Mouse (Mus musculus) lung, postnatal 0 days (tissue): ENCODE data around the gene Parl. TPM values are rescaled to one million over a fixed set of nuclear protein-coding genes. Genes with fewer than 3 reads are reported as not detected.

Source experiments
- ATAC-seq: fragments of 200-750 bp; cut with Nextera tagmentation; 2 replicates; pipeline ENCODE4 v1.8.0; 2017; ENCODE audit warnings: moderate library complexity
- DNase-seq: peaks from one replicate; pipeline ENCODE4 v3.0.0-alpha.2; 2016; ENCODE audit warnings: low spot score
- H3K27ac ChIP-seq: fragments of 300-500 bp; sonication (generic); 2 replicates; pipeline ENCODE4 v1.5.1; 2014; ENCODE audit warnings: antibody characterized with exemption, mild to moderate bottlenecking, low read length, mixed read lengths
- H3K27me3 ChIP-seq: fragments of 300-500 bp; sonication (generic); replicated peaks from 2 replicates; pipeline ENCODE4 v1.6.1; 2014; ENCODE audit warnings: low read length, mixed read lengths; ENCODE audit not compliant: insufficient read depth
- H3K36me3 ChIP-seq: fragments of 300-500 bp; sonication (generic); 2 replicates; pipeline ENCODE4 v1.6.1; 2014; ENCODE audit warnings: low read length, mixed read lengths; ENCODE audit not compliant: insufficient read depth
- H3K4me1 ChIP-seq: fragments of 300-500 bp; sonication (generic); 2 replicates; pipeline ENCODE4 v1.6.1; 2014; ENCODE audit warnings: antibody characterized with exemption, low read depth, low read length, mixed read lengths; ENCODE audit not compliant: insufficient read depth
- H3K4me2 ChIP-seq: fragments of 300-500 bp; sonication (generic); replicated peaks from 2 replicates; pipeline ENCODE4 v1.6.1; 2014; ENCODE audit warnings: low read depth, mild to moderate bottlenecking, low read length, moderate library complexity, mixed read lengths
- H3K4me3 ChIP-seq: fragments of 300-500 bp; sonication (generic); 2 replicates; pipeline ENCODE4 v1.5.1; 2014; ENCODE audit warnings: low read depth, low read length
- H3K9ac ChIP-seq: fragments of 300-500 bp; sonication (generic); replicated peaks from 2 replicates; pipeline ENCODE4 v1.6.1; 2014; ENCODE audit warnings: low read depth, mild to moderate bottlenecking
- H3K9me3 ChIP-seq: fragments of 300-500 bp; sonication (generic); 2 replicates; pipeline ENCODE4 v1.6.1; 2016; ENCODE audit warnings: low read length, mixed read lengths
- CTCF ChIP-seq: IDR thresholded peaks from 2 replicates; pipeline ENCODE4 v1.5.1; 2016; ENCODE audit warnings: antibody characterized with exemption, mild to moderate bottlenecking
- EP300 ChIP-seq: IDR thresholded peaks from 2 replicates; pipeline ENCODE4 v1.6.1; 2016; ENCODE audit warnings: antibody characterized with exemption, mild to moderate bottlenecking, control low read depth
- WGBS: fragments of 180-500 bp; shearing (Covaris S2); extraction: QIAGEN DNeasy Blood & Tissue Kit; methylation state at CpG from one replicate; pipeline ENCODE4 v1.1.7; 2014; 5-methylcytosine and 5-hydroxymethylcytosine counted together
- polyA plus RNA-seq: library from polyadenylated mRNA; unstranded; fragments of >200 nt; fragmentation: Nextera tagmentation; extraction: Ambion mirVana; gene quantifications from 2 replicates; pipeline ENCODE4 v1.2.1, GENCODE M21; 2015

The Parl gene
- polyA plus RNA-seq, 1 experiment from 2014 or later = 73.3 TPM

DNA sequence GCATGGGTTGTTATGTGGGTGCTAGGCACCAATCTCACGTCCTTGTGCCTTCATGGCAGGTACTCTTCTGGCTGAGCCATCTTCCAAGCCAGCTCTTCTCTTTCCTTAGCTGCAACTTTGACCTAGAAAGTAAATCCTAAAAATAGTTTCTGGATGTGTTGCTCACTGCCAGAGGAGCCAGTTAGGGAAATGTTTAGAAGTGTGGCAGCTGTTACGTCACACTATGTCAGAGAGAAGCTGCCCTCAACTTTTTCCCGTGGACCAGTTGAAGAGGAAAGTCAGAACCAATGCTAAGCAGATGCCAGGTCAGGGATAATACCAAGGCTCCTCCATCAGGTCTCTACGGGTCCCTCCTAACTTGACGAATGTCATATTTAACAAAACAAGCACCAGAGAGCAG is 22.8 kb downstream of the Parl start:
- no peaks in the 10 kb centered on the region for H3K27me3 ChIP-seq
- H3K4me1 ChIP-seq = no peaks in the 10 kb centered on the region
- TF ChIP-seq EP300 (no peak), CTCF (no peak)
- ATAC-seq (no peak), DNase-seq (no peak)
- no peaks in the 10 kb centered on the region for H3K9me3 ChIP-seq
- no peak overlapping the region for H3K9ac ChIP-seq
- no peak overlapping the region for H3K4me3 ChIP-seq
- no peak overlapping the region for H3K4me2 ChIP-seq
- WGBS = 77% methylated on average over 5 of the region's 5 CpGs
- H3K27ac ChIP-seq = no peak overlapping the region
- H3K36me3 ChIP-seq = peaks cover 30% of the 10 kb centered on the region

DNA sequence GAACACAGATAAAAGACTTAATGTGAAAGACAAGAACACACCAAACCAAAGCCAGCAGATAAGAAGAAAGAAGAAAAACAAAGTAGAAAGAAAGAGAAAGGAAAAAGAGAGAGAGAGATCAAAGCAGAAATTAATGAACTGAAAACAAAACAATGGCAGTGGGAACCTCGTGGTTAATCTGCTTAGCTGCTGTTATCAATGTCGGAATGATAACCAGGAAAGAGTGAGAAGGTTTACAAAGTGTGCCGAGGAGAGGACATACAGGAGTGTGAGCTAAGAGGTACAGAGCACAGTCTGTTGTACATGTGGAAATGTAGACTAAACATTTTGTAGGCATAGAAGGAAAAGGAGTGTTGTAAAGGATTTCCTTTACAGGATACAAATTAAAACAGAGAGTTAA is 29.2 kb downstream of the Parl start:
- no peak overlapping the region for H3K4me2 ChIP-seq
- H3K27ac ChIP-seq = no peak overlapping the region
- H3K9me3 ChIP-seq = no peaks in the 10 kb centered on the region
- no peaks in the 10 kb centered on the region for H3K36me3 ChIP-seq
- TF ChIP-seq CTCF = no peak
- no peak for TF ChIP-seq EP300
- no peaks in the 10 kb centered on the region for H3K27me3 ChIP-seq
- DNase-seq (no peak), ATAC-seq (no peak)
- H3K4me3 ChIP-seq = no peak overlapping the region
- no peak overlapping the region for H3K9ac ChIP-seq
- H3K4me1 ChIP-seq = no peaks in the 10 kb centered on the region
- WGBS = 11% methylated on average over 3 of the region's 3 CpGs

DNA sequence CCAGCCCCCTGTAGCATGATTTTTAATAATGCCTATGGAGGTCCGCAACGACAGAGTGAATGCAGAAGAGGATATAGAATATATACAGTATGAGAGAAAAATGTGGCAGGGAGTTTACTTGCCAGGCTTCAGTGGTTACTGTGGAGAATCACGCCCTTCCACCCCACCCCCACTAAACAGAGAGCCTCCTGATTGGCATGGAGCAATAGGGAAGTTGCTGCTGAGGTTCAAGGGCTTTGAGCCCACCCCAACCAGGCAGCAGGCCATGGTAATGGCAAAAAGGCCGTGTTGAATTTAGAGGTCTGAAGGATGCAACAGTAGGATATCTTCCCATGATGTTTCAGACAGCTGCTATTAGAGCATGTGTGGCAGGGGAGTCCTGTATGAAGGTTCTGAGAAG is 30.8 kb downstream of the Parl start:
- whole genome bisulfite sequencing = 65% methylated on average over 4 of the region's 4 CpGs

DNA sequence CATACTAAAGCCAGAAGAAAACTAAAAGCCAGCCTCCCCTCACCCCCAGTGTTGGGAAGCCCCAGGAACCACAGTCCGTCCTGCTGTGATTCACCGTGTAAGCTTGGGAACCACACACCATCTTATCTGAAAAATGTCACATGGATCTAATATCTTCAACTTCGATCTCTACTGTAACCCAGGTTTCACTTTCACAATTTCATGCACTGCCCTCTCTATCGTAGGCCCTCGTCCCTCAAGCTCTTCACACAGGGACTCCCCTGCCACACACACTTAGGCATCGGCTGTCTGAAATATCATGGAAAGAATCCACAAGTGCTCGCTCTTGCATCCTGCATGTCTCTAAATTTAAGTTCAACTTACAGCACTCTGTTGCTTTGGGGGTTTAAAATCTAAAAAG is 37.1 kb downstream of the Parl start:
- Histone ChIP-seq H3K27ac (no peak overlapping the region), H3K9ac (no peak overlapping the region), H3K9me3 (no peaks in the 10 kb centered on the region), H3K4me3 (no peak overlapping the region), H3K4me1 (no peaks in the 10 kb centered on the region), H3K36me3 (no peaks in the 10 kb centered on the region), H3K27me3 (no peaks in the 10 kb centered on the region), H3K4me2 (no peak overlapping the region)
- no peak for DNase-seq
- TF ChIP-seq EP300 (no peak), CTCF (no peak)
- 65% methylated on average over 7 of the region's 7 CpGs for WGBS
- no peak for ATAC-seq

More for the DNA sequence above, 30.8 kb downstream of the Parl start:
- ATAC-seq (no peak), DNase-seq (no peak)
- TF ChIP-seq EP300 = no peak
- TF ChIP-seq CTCF = no peak
- Histone ChIP-seq H3K9me3 (no peaks in the 10 kb centered on the region), H3K4me3 (no peak overlapping the region), H3K27me3 (no peaks in the 10 kb centered on the region), H3K9ac (no peak overlapping the region), H3K4me2 (no peak overlapping the region), H3K27ac (no peak overlapping the region), H3K36me3 (no peaks in the 10 kb centered on the region), H3K4me1 (no peaks in the 10 kb centered on the region)

DNA sequence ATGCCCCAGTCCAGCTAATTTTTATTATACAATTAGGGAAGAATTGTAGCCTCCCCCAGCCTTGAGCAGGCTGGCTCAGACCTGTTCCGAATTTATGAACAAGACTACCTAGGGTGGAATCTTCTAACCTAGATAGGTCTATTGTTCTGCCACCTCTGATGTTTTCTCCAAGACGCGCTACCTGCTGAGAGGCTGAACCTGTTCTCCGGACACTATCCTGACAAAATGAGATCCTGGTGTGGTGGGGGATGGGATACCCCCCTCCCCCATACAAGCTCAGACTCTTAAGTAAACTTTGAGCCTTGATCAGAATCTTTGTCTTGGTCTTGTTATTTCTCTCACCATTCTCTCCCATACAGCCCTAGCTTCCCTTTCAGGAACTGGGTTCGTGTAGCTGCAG is 44.3 kb downstream of the Parl start:
- Histone ChIP-seq H3K4me2 (no peak overlapping the region), H3K9ac (no peak overlapping the region), H3K36me3 (no peaks in the 10 kb centered on the region), H3K9me3 (no peaks in the 10 kb centered on the region), H3K27me3 (no peaks in the 10 kb centered on the region), H3K4me3 (no peak overlapping the region), H3K4me1 (no peaks in the 10 kb centered on the region), H3K27ac (no peak overlapping the region)
- ATAC-seq = no peak
- no peak for DNase-seq
- WGBS = 71% methylated on average over 5 of the region's 5 CpGs
- TF ChIP-seq EP300 = no peak

DNA sequence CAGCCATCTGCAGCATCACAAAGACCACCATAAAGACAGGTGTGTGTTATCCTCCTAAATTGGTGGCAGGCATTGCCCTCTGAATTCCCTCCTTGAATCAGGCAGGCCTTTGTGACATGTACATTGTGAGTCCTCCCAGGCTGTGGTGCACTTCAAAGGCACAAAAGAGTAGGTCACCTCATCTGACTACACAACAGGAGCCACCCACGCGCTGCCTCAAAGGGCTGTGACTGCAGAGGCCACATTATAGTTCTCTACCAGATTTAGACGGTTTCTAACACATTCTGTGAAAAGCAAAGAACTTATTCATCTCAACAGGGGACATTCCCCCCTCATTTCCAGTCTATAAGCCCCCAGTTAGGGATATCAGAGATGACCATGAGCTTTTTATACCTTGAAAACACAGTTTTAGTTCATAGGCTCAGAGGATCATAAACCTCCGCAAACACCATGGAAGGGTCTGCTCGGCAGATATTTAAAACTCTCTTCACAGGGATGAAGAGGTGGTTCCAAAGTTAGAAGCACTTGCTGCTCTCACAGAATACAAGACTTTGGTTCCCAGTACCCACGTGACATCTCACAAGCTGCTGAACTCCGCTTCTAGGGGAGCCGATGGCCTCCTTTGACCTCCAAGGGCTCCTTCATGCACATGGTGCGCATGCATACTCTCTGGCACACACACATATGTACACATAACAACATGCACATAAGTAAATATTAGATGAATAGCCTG is 53.6 kb downstream of the Parl start:
- Histone ChIP-seq H3K4me3 (no peak overlapping the region), H3K9ac (no peak overlapping the region), H3K27ac (no peak overlapping the region), H3K4me2 (no peak overlapping the region), H3K4me1 (no peaks in the 10 kb centered on the region), H3K9me3 (no peaks in the 10 kb centered on the region), H3K27me3 (no peaks in the 10 kb centered on the region), H3K36me3 (no peaks in the 10 kb centered on the region)
- 80% methylated on average over 9 of the region's 9 CpGs for WGBS
- no peak for DNase-seq
- ATAC-seq = no peak
- no peak for TF ChIP-seq CTCF
- no peak for TF ChIP-seq EP300

DNA sequence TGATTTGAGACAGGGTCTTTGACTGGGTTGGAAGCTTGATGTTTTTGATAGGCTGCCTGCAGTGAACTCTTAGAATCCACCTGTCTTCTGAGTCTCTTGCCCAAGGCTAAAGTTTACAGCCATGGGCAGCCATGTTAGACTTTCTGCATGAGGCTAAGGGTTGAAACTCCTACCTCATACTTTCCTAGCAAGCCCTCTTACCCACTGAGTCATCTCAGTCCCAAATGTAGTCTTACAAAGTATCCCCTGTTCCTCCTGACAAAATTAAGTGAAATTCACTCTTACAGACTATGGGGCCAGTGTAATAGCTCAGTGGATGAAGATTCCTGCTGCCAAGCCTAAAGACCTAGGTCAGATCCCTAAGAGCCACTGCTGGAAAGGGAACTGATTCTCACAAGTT is 55.1 kb downstream of the Parl start:
- no peak overlapping the region for H3K27ac ChIP-seq
- ATAC-seq (no peak), DNase-seq (no peak)
- no peaks in the 10 kb centered on the region for H3K27me3 ChIP-seq
- no peaks in the 10 kb centered on the region for H3K9me3 ChIP-seq
- no peak overlapping the region for H3K4me2 ChIP-seq
- H3K9ac ChIP-seq = no peak overlapping the region
- no peaks in the 10 kb centered on the region for H3K36me3 ChIP-seq
- H3K4me3 ChIP-seq = no peak overlapping the region
- H3K4me1 ChIP-seq = no peaks in the 10 kb centered on the region
- TF ChIP-seq CTCF (no peak), EP300 (no peak)
